ENCODE assay signal across 26 mouse cellular contexts in genomic region chr11:52321540-52321939, GRCm38 (mm10). TPM values are rescaled to one million over a fixed set of nuclear protein-coding genes. Genes with fewer than 3 reads are reported as not detected.
DNase-seq lines count a peak whose midpoint lies in the region; ATAC-seq and TF ChIP-seq lines count a peak whose summit lies in the region.
"Had no signal": no experiment of that assay in that cellular context is flagged by ENCODE, and none has a peak within 500 bp of the region (broad histone marks: within the 10 kb centered on the region; RNA-seq: fewer than 3 reads in every experiment).

No protein-coding gene starts in this region.

- WGBS in hindbrain, postnatal 0 days, result 71% methylated on average over 3 of the region's 3 CpGs

- H3K4me1 ChIP-seq in hindbrain, postnatal 0 days (ENCODE audit: insufficient read depth, low read length), result no peaks in the 10 kb centered on the region
- H3K4me1 ChIP-seq: embryonic facial prominence, embryonic 12.5 days; embryonic facial prominence, embryonic 15.5 days; heart, embryonic 15.5 days; hindbrain, embryonic 13.5 days had no signal

- H3K36me3 ChIP-seq in hindbrain, postnatal 0 days (ENCODE audit: insufficient read depth, low read length), result no peaks in the 10 kb centered on the region
- H3K36me3 ChIP-seq: embryonic facial prominence, embryonic 12.5 days; embryonic facial prominence, embryonic 15.5 days; heart, embryonic 15.5 days; hindbrain, embryonic 10.5 days; hindbrain, embryonic 13.5 days had no signal

- TF ChIP-seq CTCF in hindbrain, postnatal 0 days (IDR thresholded peaks at IDR 0.05; ENCODE audit: low read depth), result no peak

- H3K27me3 ChIP-seq in hindbrain, postnatal 0 days (ENCODE audit: insufficient read depth, low read length), result no peaks in the 10 kb centered on the region
- H3K27me3 ChIP-seq: embryonic facial prominence, embryonic 12.5 days; embryonic facial prominence, embryonic 15.5 days; heart, embryonic 15.5 days; hindbrain, embryonic 13.5 days had no signal

- peak; percentile 70 for DNase-seq in thymus, postnatal 0 days (ENCODE audit: low spot score)
- no peak for DNase-seq in thymus, postnatal 10 days (ENCODE audit: low spot score in 2 of 2)
- DNase-seq in naive thymus-derived CD4-positive, alpha-beta T cell, adult 2 months (ENCODE audit: low read depth), result peak; percentile 68
- peak; percentile 45 for DNase-seq in thymus, postnatal 4 days
- DNase-seq in hindbrain, postnatal 0 days (ENCODE audit: low spot score), result no peak
- no peak for DNase-seq in cerebellum, adult 11 months
- DNase-seq: adrenal gland, postnatal 10 days; adrenal gland, postnatal 36 days; cerebellum, adult 2 months; cerebellum, adult 9-11 months; cerebellum, postnatal 25 days; forebrain, postnatal 0 days; gastrocnemius, adult 2 months; gastrocnemius, postnatal 14 days; heart, adult 11 months; heart, postnatal 10 days; heart, postnatal 36 days had no signal

- no peak for ATAC-seq in hindbrain, postnatal 0 days
- ATAC-seq: CD4-positive, CD25-positive, alpha-beta regulatory T cell, adult 4 months; forebrain, embryonic 14.5 days; forebrain, postnatal 0 days; hindbrain, embryonic 16.5 days had no signal

- no peak overlapping the region for H3K4me2 ChIP-seq in hindbrain, postnatal 0 days (ENCODE audit: low read depth, low read length)
- H3K4me2 ChIP-seq: embryonic facial prominence, embryonic 12.5 days; embryonic facial prominence, embryonic 15.5 days; heart, embryonic 11.5 days; heart, embryonic 15.5 days; hindbrain, embryonic 13.5 days had no signal

- no peaks in the 10 kb centered on the region for H3K9me3 ChIP-seq in hindbrain, postnatal 0 days (ENCODE audit: low read length)
- H3K9me3 ChIP-seq: embryonic facial prominence, embryonic 12.5 days; embryonic facial prominence, embryonic 15.5 days; heart, embryonic 15.5 days; hindbrain, embryonic 10.5 days; hindbrain, embryonic 13.5 days had no signal

- H3K9ac ChIP-seq in hindbrain, postnatal 0 days (replicated peaks; ENCODE audit: low read length), result no peak overlapping the region
- H3K9ac ChIP-seq: embryonic facial prominence, embryonic 12.5 days; embryonic facial prominence, embryonic 15.5 days; forebrain, postnatal 0 days; heart, embryonic 15.5 days; hindbrain, embryonic 13.5 days had no signal

- no peak overlapping the region for H3K27ac ChIP-seq in hindbrain, postnatal 0 days
- H3K27ac ChIP-seq: embryonic facial prominence, embryonic 12.5 days; embryonic facial prominence, embryonic 15.5 days; gastrocnemius, adult 2 months; heart, embryonic 15.5 days; hindbrain, embryonic 10.5 days; hindbrain, embryonic 13.5 days had no signal

- H3K4me3 ChIP-seq in hindbrain, postnatal 0 days (ENCODE audit: low read length), result no peak overlapping the region
- H3K4me3 ChIP-seq: embryonic facial prominence, embryonic 12.5 days; embryonic facial prominence, embryonic 15.5 days; gastrocnemius, adult 2 months; heart, embryonic 15.5 days; hindbrain, embryonic 10.5 days; hindbrain, embryonic 13.5 days had no signal

RNA-seq across cellular contexts. Expression of gene Tcf7, which starts 38.7 kb away (rescaled TPM):
- 1,084 and 1,272 TPM in 2 replicates for polyA plus RNA-seq in thymus, postnatal 0 days (2015; fragmentation: Nextera tagmentation; extraction: Ambion mirVana)
- 2.2 and 3.3 TPM in 2 replicates for total RNA-seq in hindbrain, postnatal 0 days (2014; rRNA removed)
- polyA plus RNA-seq in hindbrain, postnatal 0 days (2015; fragmentation: Nextera tagmentation; extraction: Ambion mirVana), result 3.3 and 4.3 TPM in 2 replicates

RNA-seq across cellular contexts. Expression of gene Vdac1, which starts 39.1 kb away (rescaled TPM):
- polyA plus RNA-seq in thymus, postnatal 0 days (2015; fragmentation: Nextera tagmentation; extraction: Ambion mirVana), result 226 and 233 TPM in 2 replicates
- 276 and 314 TPM in 2 replicates for total RNA-seq in hindbrain, postnatal 0 days (2014; rRNA removed)
- polyA plus RNA-seq in hindbrain, postnatal 0 days (2015; fragmentation: Nextera tagmentation; extraction: Ambion mirVana), result 437 and 441 TPM in 2 replicates

Comparison
In these comparisons a context has a peak if more than half of its experiments do, and no peak if none do; other contexts are left out.
1. DNase-seq: peak in thymus, postnatal 0 days (single experiment), naive thymus-derived CD4-positive, alpha-beta T cell, adult 2 months (single experiment) and thymus, postnatal 4 days (single experiment); none in thymus, postnatal 10 days (0 of 2), hindbrain, postnatal 0 days (single experiment) and cerebellum, adult 11 months (single experiment).
2. RNA of gene Tcf7, which starts 38.7 kb away (polyA plus RNA-seq): 1,084 to 1,272 TPM in thymus, postnatal 0 days; 3.3 to 4.3 TPM in hindbrain, postnatal 0 days; every median in the first group is over 100 times any median in the second.